Mouse (Mus musculus) spleen, adult 2 months (tissue): Measurements from ENCODE around the gene 1700056E22Rik. TPM values are rescaled to one million over a fixed set of nuclear protein-coding genes. Genes with fewer than 3 reads are reported as not detected.
A peak's percentile ranks its signal among the peaks of the same experiment; 100 is the strongest.

ENCODE experiments used
- DNase-seq, 2 experiments: peaks; one replicate each; pipeline versions ENCODE4 v3.0.0 to v3.0.0-alpha.2; 2012 to 2021; ENCODE audit warnings: low spot score in 2 of 2, low read depth in 1 of 2
- H3K27ac ChIP-seq: fragments of 200-500 bp; 2 replicates; pipeline ENCODE4 v1.5.1; 2012; ENCODE audit warnings: low read length, inconsistent platforms; ENCODE audit not compliant: insufficient read depth
- H3K27me3 ChIP-seq: fragments of 200-500 bp; 2 replicates; pipeline ENCODE4 v1.6.1; 2012; ENCODE audit warnings: mild to moderate bottlenecking, moderate library complexity, low read length, inconsistent platforms; ENCODE audit not compliant: control insufficient read depth, insufficient read depth
- H3K36me3 ChIP-seq: fragments of 200-500 bp; 2 replicates; pipeline ENCODE4 v1.6.1; 2012; ENCODE audit warnings: mild to moderate bottlenecking, low read length, inconsistent platforms; ENCODE audit not compliant: control insufficient read depth, insufficient read depth
- H3K4me1 ChIP-seq: fragments of 200-500 bp; 2 replicates; pipeline ENCODE4 v1.6.1; 2011; ENCODE audit warnings: inconsistent platforms; ENCODE audit not compliant: control insufficient read depth, insufficient read depth, insufficient read length
- H3K4me3 ChIP-seq: fragments of 200-500 bp; 2 replicates; pipeline ENCODE4 v1.5.1; 2011; ENCODE audit warnings: mild to moderate bottlenecking, inconsistent platforms; ENCODE audit not compliant: insufficient read depth, insufficient read length; ENCODE audit errors: extremely low read depth
- CTCF ChIP-seq: fragments of 200-500 bp; IDR thresholded peaks from 2 replicates; pipeline ENCODE4 v1.5.1; 2011; ENCODE audit warnings: mild to moderate bottlenecking, inconsistent platforms; ENCODE audit not compliant: insufficient read depth, insufficient read length, insufficient replicate concordance; ENCODE audit errors: extremely low read depth
- POLR2A ChIP-seq: fragments of 200-500 bp; IDR thresholded peaks from 2 replicates; pipeline ENCODE4 v1.6.1; 2011; ENCODE audit warnings: low read depth, low read length, inconsistent platforms
- WGBS: fragments of 180-500 bp; shearing (Covaris S2); methylation state at CpG from one replicate; pipeline ENCODE4 v1.1.7; 2018; 5-methylcytosine and 5-hydroxymethylcytosine counted together
- polyA plus RNA-seq: library from polyadenylated mRNA; depleted of rRNA; stranded (reverse); fragments of >200 nt; gene quantifications from 2 replicates; pipeline ENCODE4 v1.2.3, GENCODE M21; 2012

Gene 1700056E22Rik
- polyA plus RNA-seq, 1 experiment: 1.8 TPM

DNA sequence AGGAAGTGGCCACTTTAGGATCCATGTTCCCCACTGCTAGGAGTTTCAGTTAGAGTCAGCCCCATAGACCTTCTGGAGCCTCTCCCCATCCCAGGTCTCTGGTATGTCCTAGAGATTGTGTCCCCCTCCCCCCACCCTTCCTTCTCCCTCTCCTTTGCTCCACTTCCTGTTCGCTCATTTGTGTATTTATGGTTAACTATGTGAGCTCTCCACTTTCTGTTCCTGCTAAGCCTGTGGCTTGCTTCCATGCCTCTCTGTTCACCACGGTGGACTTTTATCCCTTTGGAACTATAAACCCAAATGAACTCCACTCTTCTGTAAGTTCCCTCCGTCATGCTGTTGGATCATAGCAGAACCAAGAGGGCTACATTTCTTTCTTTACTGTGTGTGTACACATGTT is 7.1 kb downstream of the 1700056E22Rik start:
- H3K4me3 ChIP-seq: no peak overlapping the region
- H3K36me3 ChIP-seq: no peaks in the 10 kb centered on the region
- WGBS: 86% methylated on average over 3 of the region's 3 CpGs
- TF ChIP-seq CTCF (no peak), POLR2A (no peak)
- no peak for DNase-seq
- H3K27ac ChIP-seq: no peak overlapping the region
- H3K27me3 ChIP-seq: no peaks in the 10 kb centered on the region
- H3K4me1 ChIP-seq: peaks cover 9% of the 10 kb centered on the region; the same call in 1 of the 2 replicates

DNA sequence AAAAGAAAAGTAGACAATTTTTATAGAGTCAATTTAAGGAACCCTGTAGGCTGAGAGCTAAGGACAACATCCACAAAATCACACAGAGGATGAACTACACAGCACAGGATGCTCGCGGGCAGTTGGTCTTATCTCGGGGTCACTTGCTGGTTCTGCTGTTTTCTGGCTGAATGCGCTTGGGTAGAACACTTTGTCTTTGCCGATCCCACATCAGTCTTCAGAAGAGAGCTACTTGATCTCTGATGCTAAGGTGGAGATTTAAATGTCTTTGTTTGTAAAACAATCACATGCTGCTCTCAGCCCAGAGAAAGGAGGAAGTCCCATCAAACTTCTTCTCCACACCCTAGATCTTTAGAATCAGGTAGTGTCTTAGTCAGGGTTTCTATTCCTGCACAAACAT is 9.0 kb downstream of the 1700056E22Rik start:
- TF ChIP-seq CTCF (no peak), POLR2A (no peak)
- H3K27me3 ChIP-seq: no peaks in the 10 kb centered on the region
- DNase-seq: no peak
- H3K4me3 ChIP-seq: no peak overlapping the region
- peak overlapping the region; percentile 60 for H3K27ac ChIP-seq
- no peaks in the 10 kb centered on the region for H3K36me3 ChIP-seq
- peaks cover 9% of the 10 kb centered on the region; the same call in 1 of the 2 replicates for H3K4me1 ChIP-seq
- WGBS: 69% methylated on average over 5 of the region's 5 CpGs

DNA sequence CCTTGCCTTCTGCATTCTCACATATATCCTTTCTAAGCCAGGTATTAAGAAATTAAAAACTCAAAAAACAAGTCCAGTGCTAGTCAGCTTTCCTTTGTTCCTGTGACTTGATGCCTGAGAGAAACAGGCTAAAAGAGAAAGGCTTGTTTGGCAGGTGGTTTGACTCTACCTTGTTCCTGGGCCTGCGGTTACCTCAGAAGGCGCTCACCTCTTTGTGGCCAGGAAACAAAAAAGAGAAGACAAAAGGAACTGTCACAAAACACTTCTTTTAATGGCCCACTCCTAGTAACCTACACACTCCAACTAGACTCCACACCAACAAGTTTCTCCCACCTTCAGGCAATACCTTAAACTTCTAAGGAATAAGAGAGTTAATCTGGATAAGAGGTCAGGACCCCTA is 9.5 kb downstream of the 1700056E22Rik start:
- Histone ChIP-seq H3K27me3 (no peaks in the 10 kb centered on the region), H3K4me3 (no peak overlapping the region), H3K4me1 (peaks cover 12% of the 10 kb centered on the region; the same call in 1 of the 2 replicates), H3K36me3 (no peaks in the 10 kb centered on the region), H3K27ac (peak overlapping the region; percentile 60; the same call in 1 of the 2 replicates)
- WGBS: 70% methylated on average over 2 of the region's 2 CpGs
- no peak for DNase-seq
- TF ChIP-seq POLR2A: no peak
- no peak for TF ChIP-seq CTCF

DNA sequence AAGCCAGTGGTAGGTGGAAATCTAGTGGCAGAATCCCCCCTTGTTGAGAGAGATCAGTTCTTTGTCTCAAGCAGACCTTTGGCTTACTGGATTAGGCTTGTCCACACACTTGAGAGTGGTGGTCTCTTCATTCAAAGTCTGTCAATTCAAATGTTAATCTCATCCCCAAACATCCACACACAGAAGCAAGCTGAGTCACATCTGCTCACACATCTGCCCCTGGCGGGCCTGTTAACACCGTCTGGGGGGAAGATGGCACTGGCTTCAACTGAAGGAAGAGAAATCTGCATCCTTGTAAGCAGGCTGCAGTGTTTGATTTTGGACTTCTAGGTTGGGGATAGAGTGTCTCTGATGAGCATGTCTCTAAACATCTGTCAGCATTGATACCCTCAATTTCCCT is 10.1 kb downstream of the 1700056E22Rik start:
- Histone ChIP-seq H3K27ac (peak overlapping the region; percentile 27; the same call in 1 of the 2 replicates), H3K4me1 (peaks cover 14% of the 10 kb centered on the region; the same call in 1 of the 2 replicates), H3K27me3 (no peaks in the 10 kb centered on the region), H3K4me3 (no peak overlapping the region), H3K36me3 (no peaks in the 10 kb centered on the region)
- 82% methylated on average over 2 of the region's 2 CpGs for WGBS
- no peak for TF ChIP-seq CTCF
- no peak for TF ChIP-seq POLR2A
- no peak for DNase-seq

DNA sequence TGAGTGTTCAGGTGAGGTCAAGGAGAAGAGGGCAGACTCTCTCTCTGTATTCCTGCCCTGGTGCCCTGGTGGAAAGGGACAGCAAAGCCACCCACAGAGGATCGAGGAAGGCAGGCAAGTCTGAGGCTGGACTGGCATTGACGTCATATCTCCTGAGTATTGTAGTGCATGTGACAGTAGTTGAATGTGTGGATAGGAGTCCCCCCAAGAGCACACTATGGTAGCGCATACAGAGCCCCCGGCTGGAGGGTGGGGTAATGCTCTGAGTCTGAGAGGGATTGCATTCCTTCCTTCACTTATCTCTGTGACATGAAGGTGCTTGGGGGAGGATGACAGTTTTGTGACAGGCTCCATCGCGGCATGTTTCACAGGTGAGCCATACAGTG is 14.4 kb downstream of the 1700056E22Rik start:
- TF ChIP-seq POLR2A: no peak
- TF ChIP-seq CTCF: no peak
- Histone ChIP-seq H3K4me1 (peaks cover 9% of the 10 kb centered on the region; the same call in 1 of the 2 replicates), H3K36me3 (no peaks in the 10 kb centered on the region), H3K27me3 (no peaks in the 10 kb centered on the region), H3K4me3 (no peak overlapping the region), H3K27ac (no peak overlapping the region)
- no peak for DNase-seq
- 65% methylated on average over 6 of the region's 6 CpGs for WGBS

DNA sequence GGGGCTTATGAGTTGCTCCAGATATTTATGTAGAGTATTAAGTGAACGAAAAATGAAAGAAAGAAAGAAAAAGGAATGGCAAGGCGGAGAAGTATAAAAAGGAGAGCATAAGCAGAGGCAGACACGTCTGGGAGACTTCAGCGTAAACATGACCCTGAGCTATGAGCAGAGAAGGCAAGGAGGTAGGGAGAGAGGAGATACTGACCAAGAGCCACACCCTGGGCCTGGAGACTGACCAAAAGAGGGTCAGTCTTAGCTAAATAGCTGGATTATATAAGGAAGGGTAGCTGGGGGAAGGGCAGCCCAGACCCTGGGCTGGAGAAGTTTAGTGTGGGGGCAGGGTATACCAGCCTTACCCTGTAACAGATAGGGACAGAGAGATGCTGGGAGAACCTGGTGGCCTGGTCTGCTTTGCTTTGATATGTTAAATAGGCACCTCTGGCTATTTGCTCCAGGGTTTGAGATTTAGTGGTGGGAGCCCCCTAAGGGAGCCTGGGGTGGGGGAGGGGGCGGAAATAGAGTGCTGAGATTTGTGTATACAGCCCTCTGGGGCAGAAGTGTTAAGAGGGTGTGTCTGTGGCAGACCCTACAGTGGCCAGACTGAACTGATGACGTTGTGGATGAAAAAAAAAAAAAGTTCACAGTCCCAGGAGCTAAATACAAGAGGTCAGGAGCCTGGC is 14.9 kb downstream of the 1700056E22Rik start:
- WGBS: 86% methylated on average over 6 of the region's 6 CpGs
- DNase-seq: no peak
- Histone ChIP-seq H3K27ac (no peak overlapping the region), H3K27me3 (no peaks in the 10 kb centered on the region), H3K4me1 (peaks cover 12% of the 10 kb centered on the region; the same call in 1 of the 2 replicates), H3K36me3 (no peaks in the 10 kb centered on the region), H3K4me3 (no peak overlapping the region)
- TF ChIP-seq CTCF (no peak), POLR2A (no peak)

DNA sequence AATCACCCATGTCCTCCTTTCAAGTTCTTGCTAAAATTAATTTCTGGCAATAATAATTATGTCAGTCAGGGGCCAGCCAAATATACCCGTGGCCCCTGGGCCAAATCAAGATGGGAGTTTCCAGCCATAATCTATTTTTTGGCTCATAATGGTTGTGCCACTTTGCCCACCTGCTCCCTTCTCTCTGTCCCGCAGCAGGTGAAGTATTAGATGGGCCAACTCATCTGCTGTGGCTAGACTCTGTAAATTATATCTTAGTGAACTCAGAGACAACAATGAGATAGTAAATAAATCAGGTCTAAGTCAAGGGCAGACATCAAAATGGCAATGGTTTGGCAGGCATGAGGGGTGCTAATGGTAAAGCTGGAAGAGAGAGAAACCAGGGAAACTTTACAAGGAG is 16.5 kb downstream of the 1700056E22Rik start:
- no peak for TF ChIP-seq POLR2A
- TF ChIP-seq CTCF: no peak
- no peak for DNase-seq
- Histone ChIP-seq H3K4me3 (no peak overlapping the region), H3K4me1 (peaks cover 16% of the 10 kb centered on the region; the same call in 1 of the 2 replicates), H3K27ac (no peak overlapping the region), H3K27me3 (no peaks in the 10 kb centered on the region), H3K36me3 (no peaks in the 10 kb centered on the region)
- 84% methylated on average over 2 of the region's 2 CpGs for WGBS
